Mouse (Mus musculus): ENCODE results near the gene Mettl6. TPM values are rescaled to one million over a fixed set of nuclear protein-coding genes. Genes with fewer than 3 reads are reported as not detected.

The Mettl6 gene
- total and polyA plus RNA-seq, 2 experiments from 2014 or later: 19.7 to 32.5 TPM

- no peak for TF ChIP-seq CTCF (IDR thresholded peaks at IDR 0.05)
- H3K4me3 ChIP-seq (ENCODE audit: low read depth, low read length): no peak overlapping the region
- DNase-seq (ENCODE audit: low spot score) (no peak), ATAC-seq (ENCODE audit: low FRiP score) (no peak)
- no peaks in the 10 kb centered on the region for H3K36me3 ChIP-seq (ENCODE audit: insufficient read depth, low read length)
- H3K9ac ChIP-seq (replicated peaks; ENCODE audit: low read length, poor library complexity, severe bottlenecking): no peak overlapping the region
- H3K4me2 ChIP-seq (ENCODE audit: low read depth, low read length, poor library complexity, severe bottlenecking): no peak overlapping the region
- no peak overlapping the region for H3K27ac ChIP-seq (ENCODE audit: low read depth, low read length)
- H3K9me3 ChIP-seq (ENCODE audit: low read length): no peaks in the 10 kb centered on the region
- WGBS: 84% methylated on average over 11 of the region's 11 CpGs
- H3K27me3 ChIP-seq (ENCODE audit: insufficient read depth, low read length): no peaks in the 10 kb centered on the region
- H3K4me1 ChIP-seq (ENCODE audit: insufficient read depth, low read length): no peaks in the 10 kb centered on the region
Measured at GRCm38 (mm10) chr14:31439279-31439678, 55.6 kb downstream of the Mettl6 start.

- H3K4me1 ChIP-seq (ENCODE audit: insufficient read depth, low read length): peaks cover 7% of the 10 kb centered on the region
- no peaks in the 10 kb centered on the region for H3K9me3 ChIP-seq (ENCODE audit: low read length)
- 68% methylated on average over 8 of the region's 8 CpGs for WGBS
- no peaks in the 10 kb centered on the region for H3K36me3 ChIP-seq (ENCODE audit: insufficient read depth, low read length)
- ATAC-seq (ENCODE audit: low FRiP score) (no peak), DNase-seq (ENCODE audit: low spot score) (no peak)
- no peak overlapping the region for H3K27ac ChIP-seq (ENCODE audit: low read depth, low read length)
- H3K4me2 ChIP-seq (ENCODE audit: low read depth, low read length, poor library complexity, severe bottlenecking): no peak overlapping the region
- H3K9ac ChIP-seq (replicated peaks; ENCODE audit: low read length, poor library complexity, severe bottlenecking): no peak overlapping the region
- H3K27me3 ChIP-seq (ENCODE audit: insufficient read depth, low read length): no peaks in the 10 kb centered on the region
- TF ChIP-seq CTCF (IDR thresholded peaks at IDR 0.05): no peak
- H3K4me3 ChIP-seq (ENCODE audit: low read depth, low read length): no peak overlapping the region
Measured at GRCm38 (mm10) chr14:31437826-31438529, 56.9 kb downstream of the Mettl6 start.

GRCm38 (mm10) chr14:31435930-31436693 lies 58.7 kb downstream of the Mettl6 start, which contains the start of gene Sh3bp5:
TSS of gene Sh3bp5 (minus strand) at chr14:31436078.
- Histone ChIP-seq H3K9me3 (ENCODE audit: low read length) (no peaks in the 10 kb centered on the region), H3K4me2 (ENCODE audit: low read depth, low read length, poor library complexity, severe bottlenecking) (peak within 1 kb of the TSS; percentile 78), H3K4me3 (ENCODE audit: low read depth, low read length) (peak within 1 kb of the TSS; percentile 86), H3K27me3 (ENCODE audit: insufficient read depth, low read length) (no peaks in the 10 kb centered on the region), H3K9ac (replicated peaks; ENCODE audit: low read length, poor library complexity, severe bottlenecking) (peak within 1 kb of the TSS; percentile 97), H3K4me1 (ENCODE audit: insufficient read depth, low read length) (peaks cover 12% of the 10 kb centered on the region), H3K27ac (ENCODE audit: low read depth, low read length) (peak within 1 kb of the TSS; percentile 95), H3K36me3 (ENCODE audit: insufficient read depth, low read length) (no peaks in the 10 kb centered on the region)
- ATAC-seq (ENCODE audit: low FRiP score) (peak; percentile 95), DNase-seq (ENCODE audit: low spot score) (peak; percentile 92)
- peak; percentile 95 for TF ChIP-seq CTCF (IDR thresholded peaks at IDR 0.05)
- 5% methylated on average over 48 of the region's 49 CpGs for WGBS

- peak overlapping the region; percentile 86 for H3K4me3 ChIP-seq (ENCODE audit: low read depth, low read length)
- H3K27me3 ChIP-seq (ENCODE audit: insufficient read depth, low read length): no peaks in the 10 kb centered on the region
- H3K36me3 ChIP-seq (ENCODE audit: insufficient read depth, low read length): no peaks in the 10 kb centered on the region
- H3K9ac ChIP-seq (replicated peaks; ENCODE audit: low read length, poor library complexity, severe bottlenecking): peak overlapping the region; percentile 97
- under 1% methylated on average over 47 of the region's 53 CpGs for WGBS
- H3K4me1 ChIP-seq (ENCODE audit: insufficient read depth, low read length): peaks cover 12% of the 10 kb centered on the region
- TF ChIP-seq CTCF (IDR thresholded peaks at IDR 0.05): peak; percentile 52
- H3K9me3 ChIP-seq (ENCODE audit: low read length): no peaks in the 10 kb centered on the region
- H3K27ac ChIP-seq (ENCODE audit: low read depth, low read length): peak overlapping the region; percentile 95
- H3K4me2 ChIP-seq (ENCODE audit: low read depth, low read length, poor library complexity, severe bottlenecking): peak overlapping the region; percentile 78
- ATAC-seq (ENCODE audit: low FRiP score) (peak; percentile 75), DNase-seq (ENCODE audit: low spot score) (peak; percentile 66)
Measured at GRCm38 (mm10) chr14:31435018-31435915, 59.6 kb downstream of the Mettl6 start.

GRCm38 (mm10) chr14:31434426-31434825 lies 60.4 kb downstream of the Mettl6 start:
- TF ChIP-seq CTCF (IDR thresholded peaks at IDR 0.05): no peak
- no peak for DNase-seq (ENCODE audit: low spot score)
- WGBS: 38% methylated on average over 5 of the region's 5 CpGs

More at GRCm38 (mm10) chr14:31434426-31434825, 60.4 kb downstream of the Mettl6 start:
- Histone ChIP-seq H3K9me3 (ENCODE audit: low read length) (no peaks in the 10 kb centered on the region), H3K4me3 (ENCODE audit: low read depth, low read length) (peak overlapping the region; percentile 86), H3K27me3 (ENCODE audit: insufficient read depth, low read length) (no peaks in the 10 kb centered on the region), H3K9ac (replicated peaks; ENCODE audit: low read length, poor library complexity, severe bottlenecking) (peak overlapping the region; percentile 97; the same call in 1 of the 2 replicates), H3K27ac (ENCODE audit: low read depth, low read length) (peak overlapping the region; percentile 95), H3K36me3 (ENCODE audit: insufficient read depth, low read length) (no peaks in the 10 kb centered on the region), H3K4me2 (ENCODE audit: low read depth, low read length, poor library complexity, severe bottlenecking) (peak overlapping the region; percentile 78), H3K4me1 (ENCODE audit: insufficient read depth, low read length) (peaks cover 12% of the 10 kb centered on the region)
- no peak for ATAC-seq (ENCODE audit: low FRiP score)
